Mouse (Mus musculus) liver, embryonic 14.5 days (tissue): ENCODE results near the gene Ola1. TPM values are rescaled to one million over a fixed set of nuclear protein-coding genes. Genes with fewer than 3 reads are reported as not detected.

Experiments used
- ATAC-seq: fragments of 200-750 bp; cut with Nextera tagmentation; 2 replicates; pipeline ENCODE4 v1.8.0; 2017; ENCODE audit warnings: moderate number of reproducible peaks, mild to moderate bottlenecking, moderate library complexity; ENCODE audit not compliant: insufficient read depth
- DNase-seq, 3 experiments: peaks; one replicate each; pipeline ENCODE4 v3.0.0-alpha.2; 2012 to 2013; ENCODE audit warnings: low read depth in 3 of 3, low spot score in 3 of 3
- H3K27ac ChIP-seq: fragments of 300-500 bp; sonication (generic); 2 replicates; pipeline ENCODE4 v1.5.1; 2014; ENCODE audit warnings: moderate library complexity, mild to moderate bottlenecking, control low read depth, inconsistent platforms
- H3K27me3 ChIP-seq: fragments of 300-500 bp; sonication (generic); 2 replicates; pipeline ENCODE4 v1.6.1; 2014; ENCODE audit warnings: mild to moderate bottlenecking, low read length, moderate library complexity; ENCODE audit not compliant: control insufficient read depth, insufficient read depth
- H3K36me3 ChIP-seq: fragments of 300-500 bp; sonication (generic); replicated peaks from 2 replicates; pipeline ENCODE4 v1.6.1; 2014; ENCODE audit warnings: low read depth; ENCODE audit not compliant: control insufficient read depth, insufficient read depth
- H3K4me1 ChIP-seq, 2 experiments: fragments of 200-500 bp in 1 of 2; fragments of 300-500 bp in 1 of 2; sonication (generic) in 1 of 2; replicated peaks; 2 replicates each; pipeline ENCODE4 v1.6.1; 2012 to 2014; ENCODE audit warnings: antibody characterized with exemption in 1 of 2, inconsistent platforms in 1 of 2, low read length in 1 of 2; ENCODE audit not compliant: control insufficient read depth in 2 of 2, insufficient read depth in 2 of 2
- H3K4me2 ChIP-seq: fragments of 300-500 bp; sonication (generic); 2 replicates; pipeline ENCODE4 v1.6.1; 2014; ENCODE audit warnings: low read depth, mild to moderate bottlenecking, control low read depth, moderate library complexity
- H3K4me3 ChIP-seq, 2 experiments: fragments of 200-500 bp in 1 of 2; fragments of 300-500 bp in 1 of 2; sonication (generic) in 1 of 2; 2 replicates each; pipeline ENCODE4 v1.5.1; 2012 to 2014; ENCODE audit warnings: low read depth in 2 of 2, low read length in 2 of 2, mild to moderate bottlenecking in 2 of 2, control low read depth in 1 of 2, inconsistent platforms in 1 of 2, moderate library complexity in 1 of 2; ENCODE audit not compliant: insufficient read depth in 1 of 2
- H3K9ac ChIP-seq: fragments of 300-500 bp; sonication (generic); replicated peaks from 2 replicates; pipeline ENCODE4 v1.6.1; 2014; ENCODE audit warnings: mild to moderate bottlenecking, control low read depth, moderate library complexity
- H3K9me3 ChIP-seq: fragments of 300-500 bp; sonication (generic); 2 replicates; pipeline ENCODE4 v1.6.1; 2016; ENCODE audit warnings: low read length, mixed read lengths; ENCODE audit not compliant: control insufficient read depth
- CTCF ChIP-seq: IDR thresholded peaks from 2 replicates; pipeline ENCODE4 v1.5.1; 2016; ENCODE audit warnings: antibody characterized with exemption, low read depth, control low read depth
- EP300 ChIP-seq: IDR thresholded peaks from 2 replicates; pipeline ENCODE4 v1.6.1; 2016; ENCODE audit warnings: antibody characterized with exemption, low read depth
- WGBS: fragments of 180-500 bp; shearing (Covaris S2); extraction: QIAGEN DNeasy Blood & Tissue Kit; methylation state at CpG from one replicate; pipeline ENCODE4 v1.1.7; 2014; ENCODE audit not compliant: insufficient replicate concordance; 5-methylcytosine and 5-hydroxymethylcytosine counted together
- polyA plus RNA-seq, 2 experiments: library from polyadenylated mRNA; depleted of rRNA in 1 of 2; stranded (reverse) in 1 of 2; unstranded in 1 of 2; fragments of >200 nt; fragmentation: Nextera tagmentation in 1 of 2; extraction: Ambion mirVana in 1 of 2; gene quantifications; 2 replicates each; pipeline versions ENCODE4 v1.2.1 to v1.2.3; 2012 to 2014

Gene Ola1
- polyA plus RNA-seq, 2 experiments, result 25.2 to 43.0 TPM

GRCm38 (mm10) chr2:73085669-73086304, 132.9 kb downstream of the Ola1 start:
- H3K27me3 ChIP-seq, result no peaks in the 10 kb centered on the region
- H3K4me1 ChIP-seq, result peaks cover 5 to 17% of the 10 kb centered on the region in 2 experiments
- H3K36me3 ChIP-seq, result no peaks in the 10 kb centered on the region
- WGBS, result 32% methylated on average over 8 of the region's 8 CpGs
- no peak overlapping the region for H3K4me2 ChIP-seq
- no peak for DNase-seq
- H3K4me3 ChIP-seq, result no peak overlapping the region
- no peaks in the 10 kb centered on the region for H3K9me3 ChIP-seq
- no peak for ATAC-seq
- no peak overlapping the region for H3K9ac ChIP-seq
- no peak overlapping the region for H3K27ac ChIP-seq
- TF ChIP-seq CTCF (no peak), EP300 (no peak)

GRCm38 (mm10) chr2:73082476-73082875, 136.2 kb downstream of the Ola1 start:
- Histone ChIP-seq H3K27ac (no peak overlapping the region), H3K9me3 (no peaks in the 10 kb centered on the region), H3K4me2 (no peak overlapping the region), H3K4me3 (no peak overlapping the region), H3K27me3 (no peaks in the 10 kb centered on the region), H3K9ac (no peak overlapping the region), H3K4me1 (peaks cover 0 to 6% of the 10 kb centered on the region in 2 experiments; a peak in 1 of 4 replicates), H3K36me3 (no peaks in the 10 kb centered on the region)
- WGBS, result 80% methylated on average over 10 of the region's 10 CpGs
- ATAC-seq (no peak), DNase-seq (no peak)
- no peak for TF ChIP-seq CTCF
- TF ChIP-seq EP300, result no peak

- no peak overlapping the region for H3K27ac ChIP-seq
- H3K36me3 ChIP-seq, result no peaks in the 10 kb centered on the region
- ATAC-seq, result no peak
- 77% methylated on average over 2 of the region's 2 CpGs for WGBS
- no peak overlapping the region for H3K4me2 ChIP-seq
- H3K4me3 ChIP-seq, result no peak overlapping the region
- H3K27me3 ChIP-seq, result no peaks in the 10 kb centered on the region
- TF ChIP-seq CTCF (no peak), EP300 (no peak)
- H3K9ac ChIP-seq, result no peak overlapping the region
- H3K9me3 ChIP-seq, result no peaks in the 10 kb centered on the region
- H3K4me1 ChIP-seq, result peaks cover 0 to 6% of the 10 kb centered on the region in 2 experiments; a peak in 1 of 4 replicates
- DNase-seq, result no peak
Measured at GRCm38 (mm10) chr2:73081861-73082260, 136.9 kb downstream of the Ola1 start.

GRCm38 (mm10) chr2:73080084-73080483, 138.6 kb downstream of the Ola1 start:
- WGBS, result no CpG with 5 or more reads among the region's 2 CpGs

GRCm38 (mm10) chr2:73079311-73079710, 139.4 kb downstream of the Ola1 start:
- Histone ChIP-seq H3K4me1 (0 out of 4 replicates have a peak, but pooled peaks cover 0 to 2% of the 10 kb centered on the region in 2 experiments), H3K27ac (no peak overlapping the region), H3K4me2 (no peak overlapping the region), H3K9ac (no peak overlapping the region), H3K9me3 (no peaks in the 10 kb centered on the region), H3K4me3 (no peak overlapping the region), H3K36me3 (no peaks in the 10 kb centered on the region), H3K27me3 (no peaks in the 10 kb centered on the region)
- ATAC-seq (no peak), DNase-seq (no peak)
- TF ChIP-seq EP300 (no peak), CTCF (no peak)
- WGBS, result 69% methylated on average over 15 of the region's 15 CpGs

More at GRCm38 (mm10) chr2:73080084-73080483, 138.6 kb downstream of the Ola1 start:
- ATAC-seq (no peak), DNase-seq (no peak)
- TF ChIP-seq EP300 (no peak), CTCF (peak; percentile 48)
- H3K27me3 ChIP-seq, result no peaks in the 10 kb centered on the region
- H3K27ac ChIP-seq, result no peak overlapping the region
- no peaks in the 10 kb centered on the region for H3K9me3 ChIP-seq
- H3K9ac ChIP-seq, result no peak overlapping the region
- no peak overlapping the region for H3K4me3 ChIP-seq
- 0 out of 4 replicates have a peak, but pooled peaks cover 0 to 2% of the 10 kb centered on the region in 2 experiments for H3K4me1 ChIP-seq
- no peaks in the 10 kb centered on the region for H3K36me3 ChIP-seq
- H3K4me2 ChIP-seq, result no peak overlapping the region
